Mouse (Mus musculus) adrenal gland, postnatal 4 days (tissue): ENCODE measurements around the gene Casz1. TPM values are rescaled to one million over a fixed set of nuclear protein-coding genes. Genes with fewer than 3 reads are reported as not detected.

Experiments
- DNase-seq, 2 experiments: peaks; one replicate each; pipeline ENCODE4 v3.0.0; 2021 to 2022; ENCODE audit warnings: low spot score in 2 of 2, mixed read lengths in 2 of 2
- total RNA-seq, 2 experiments: library from RNA; stranded (reverse); gene quantifications; 2 replicates each; pipeline ENCODE4 v1.2.3; 2021

Gene Casz1
- total RNA-seq, 2 experiments from 2014 or later = 10.1 to 15.6 TPM

DNA sequence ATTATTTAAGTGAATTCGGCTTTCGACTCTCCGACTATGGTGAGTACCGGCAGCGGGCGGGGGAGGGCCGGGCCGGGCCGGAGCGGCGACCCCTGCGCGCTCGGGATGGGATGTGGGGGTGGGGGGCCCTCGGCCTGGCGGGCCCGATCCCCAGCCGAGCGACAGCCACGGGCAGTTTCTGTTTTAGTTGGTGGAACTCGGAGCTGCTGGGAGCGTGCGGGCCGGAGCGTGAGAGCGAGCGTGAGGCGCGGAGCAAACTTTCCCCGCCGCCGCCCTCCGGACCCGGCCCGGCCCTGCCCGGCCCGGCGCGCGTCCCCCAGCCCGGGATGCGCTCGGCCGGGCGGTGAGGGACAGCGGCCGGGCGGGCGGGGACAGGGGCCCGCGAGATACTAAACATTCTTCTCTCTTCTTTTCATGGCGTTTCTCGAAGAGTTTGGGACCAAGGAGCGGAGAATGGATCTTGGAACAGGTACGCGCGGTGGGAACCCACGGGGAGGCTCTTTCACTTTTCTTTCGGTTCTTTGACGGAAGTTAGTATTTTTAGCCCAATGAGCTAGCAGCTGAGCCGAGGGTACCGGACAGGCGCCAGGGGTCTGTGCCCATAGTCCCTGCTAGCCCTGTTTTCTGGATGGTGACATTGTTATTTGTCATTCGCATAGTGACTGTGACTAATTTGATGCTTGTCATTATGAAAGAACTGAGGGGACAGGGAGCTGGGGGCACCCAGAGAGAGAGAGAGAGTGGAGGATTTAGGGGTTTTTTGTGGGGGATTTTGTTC lies 97.2 kb downstream of the Casz1 start:
- no peak for DNase-seq

DNA sequence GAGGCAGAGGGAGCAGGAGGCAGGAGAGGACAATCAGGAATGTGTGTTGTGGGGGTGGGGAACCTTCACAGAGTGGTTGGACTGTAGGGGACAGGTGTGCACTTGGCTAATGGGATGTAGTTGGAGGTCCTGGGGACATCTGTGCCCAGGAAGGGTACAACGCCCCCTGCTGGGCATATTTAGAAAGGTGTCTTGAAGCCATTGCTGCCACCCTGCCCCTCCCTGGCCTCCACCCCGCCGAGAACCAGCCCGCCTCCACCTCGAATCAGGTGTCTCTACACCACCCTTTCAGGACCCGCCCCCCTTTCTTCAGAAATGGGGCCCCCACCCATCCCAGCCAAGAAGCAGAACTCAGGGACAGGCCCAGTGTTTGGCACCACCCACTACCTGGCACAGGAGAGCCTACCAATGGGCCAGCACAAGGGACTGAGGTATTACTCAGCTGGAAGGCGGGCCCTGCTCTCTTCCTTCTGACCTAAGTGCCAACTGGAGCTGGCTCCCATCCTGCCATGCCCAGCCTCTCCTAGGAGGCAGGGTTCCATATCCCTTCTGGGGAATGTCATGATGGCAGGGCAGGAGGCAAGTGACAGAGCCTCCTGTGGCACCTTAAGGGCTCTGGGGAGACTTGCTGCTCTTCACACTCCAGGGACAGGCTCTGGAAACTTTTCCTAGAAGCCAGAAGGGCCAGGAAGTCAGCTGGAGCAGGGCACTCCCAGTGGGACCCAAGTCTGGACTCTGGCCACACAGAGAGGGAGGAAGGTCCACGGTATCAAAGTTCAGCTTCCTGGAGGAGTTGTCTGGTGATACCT lies 98.9 kb downstream of the Casz1 start:
- no peak for DNase-seq

DNA sequence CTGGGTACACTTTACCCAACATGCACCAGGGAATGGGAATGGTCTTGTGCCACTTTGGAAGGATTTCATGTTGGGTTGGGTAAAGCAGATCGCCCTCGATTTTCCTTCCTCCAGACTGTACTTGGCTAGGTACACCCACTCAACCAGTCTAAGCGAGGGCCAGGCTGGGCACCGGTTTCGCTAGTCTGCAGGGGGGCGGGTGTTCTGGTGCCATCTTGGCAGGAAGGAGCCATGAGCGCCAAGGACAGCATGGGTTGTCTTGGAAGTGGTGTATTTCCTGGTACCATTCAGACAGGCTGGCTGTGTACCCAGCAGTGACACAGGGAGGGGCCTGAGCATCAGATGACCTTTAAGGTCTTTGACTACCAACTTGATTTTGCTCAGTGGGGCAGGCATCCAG lies 101.1 kb downstream of the Casz1 start:
- DNase-seq = no peak

DNA sequence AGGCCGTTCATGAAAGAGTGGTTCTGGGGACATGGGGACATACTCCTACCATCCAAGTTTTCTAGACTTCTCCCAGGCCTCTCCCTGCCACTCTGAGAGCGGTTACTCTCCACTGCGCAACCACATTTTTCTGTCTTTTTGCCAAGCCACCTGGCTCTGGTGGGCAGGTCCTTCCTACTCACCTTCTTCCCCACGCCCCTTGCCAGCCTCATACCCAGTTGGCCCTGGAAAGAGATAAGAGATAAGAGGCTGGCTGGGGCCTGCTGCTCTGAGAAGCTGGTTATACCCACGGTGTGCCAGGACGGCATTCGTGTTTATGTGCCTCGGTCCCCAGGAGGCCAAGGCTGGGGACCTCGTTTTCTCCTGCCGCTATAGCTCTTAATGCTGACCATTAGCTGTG lies 102.6 kb downstream of the Casz1 start:
- no peak for DNase-seq

DNA sequence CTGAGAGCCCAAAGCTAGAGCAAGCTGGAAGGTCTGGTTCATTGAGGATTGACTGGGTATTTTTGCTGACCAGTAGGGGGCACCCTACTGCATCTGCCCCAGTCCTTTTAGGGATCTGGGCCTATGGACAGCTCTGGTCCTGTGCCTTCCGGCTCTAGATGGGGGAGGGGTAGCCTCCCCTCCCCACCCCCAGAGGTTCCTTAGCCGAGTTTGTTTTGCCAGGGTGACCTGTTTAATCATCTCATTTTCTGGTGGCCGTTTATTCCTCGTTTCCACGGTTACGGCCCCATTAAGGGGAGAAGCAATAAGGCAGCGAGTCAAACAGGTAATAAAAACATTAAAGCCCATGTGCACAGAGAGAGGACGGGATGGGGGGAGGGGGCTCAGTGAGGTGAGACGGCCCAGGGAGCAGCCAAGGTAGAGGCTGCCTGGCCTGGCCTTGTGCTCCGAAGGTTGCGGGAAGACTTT lies 104.0 kb downstream of the Casz1 start:
- no peak for DNase-seq

DNA sequence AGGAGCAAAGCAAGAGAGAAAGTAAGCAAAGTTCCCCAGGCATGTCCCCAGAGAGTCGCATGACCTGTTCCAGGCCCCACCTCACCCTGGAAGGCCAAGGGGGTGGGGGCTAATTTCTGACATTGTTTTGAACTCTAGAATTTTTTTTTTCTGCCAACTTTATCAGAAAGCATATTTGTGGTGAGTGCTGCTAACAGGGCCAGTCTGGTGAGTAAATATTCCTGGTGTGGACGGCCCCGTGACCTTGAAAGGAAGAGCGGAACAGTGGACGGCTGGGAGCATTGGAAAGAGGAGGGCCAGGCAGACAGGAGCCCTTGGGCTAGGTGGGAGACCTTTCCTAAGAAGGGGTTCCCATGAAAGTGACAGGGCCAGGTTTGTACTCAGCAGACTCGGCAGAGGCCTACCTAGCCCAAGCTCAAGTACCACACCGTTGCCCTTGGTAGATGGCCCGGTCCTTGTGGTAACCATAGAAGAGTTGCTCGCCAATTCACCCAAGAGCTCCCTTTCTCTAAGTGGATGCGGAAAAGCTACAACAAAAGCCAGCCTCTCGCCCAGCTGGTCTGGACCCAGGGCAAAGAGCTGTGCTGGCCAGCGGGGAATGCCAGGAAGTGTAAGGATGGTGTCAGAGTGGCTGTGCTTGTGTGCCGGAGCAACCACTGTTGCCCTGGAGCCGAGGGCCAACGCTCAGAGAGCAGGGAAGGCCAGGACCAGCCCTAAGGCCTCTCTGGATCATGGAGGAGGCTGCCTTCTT lies 104.7 kb downstream of the Casz1 start:
- DNase-seq = no peak

DNA sequence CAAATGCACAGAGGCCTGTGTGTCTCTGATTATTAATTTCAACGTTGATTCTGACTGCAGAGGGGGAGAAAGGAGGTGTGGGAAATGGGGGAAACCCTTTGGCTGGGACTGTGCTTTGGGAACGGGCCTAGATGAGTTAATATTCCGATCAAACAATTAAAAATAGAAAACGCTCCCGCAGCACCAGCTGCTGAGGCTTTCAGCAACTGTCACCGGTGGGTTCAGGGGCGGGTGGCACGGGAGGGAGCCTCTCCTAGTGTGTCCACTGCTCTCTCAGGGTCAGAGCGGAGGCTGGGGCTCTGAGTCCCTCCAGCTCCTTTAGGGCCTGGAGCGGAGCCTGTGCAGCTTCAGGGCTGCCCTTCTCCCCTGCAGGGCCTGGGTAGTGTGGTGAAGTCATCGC lies 105.3 kb downstream of the Casz1 start:
- no peak for DNase-seq

DNA sequence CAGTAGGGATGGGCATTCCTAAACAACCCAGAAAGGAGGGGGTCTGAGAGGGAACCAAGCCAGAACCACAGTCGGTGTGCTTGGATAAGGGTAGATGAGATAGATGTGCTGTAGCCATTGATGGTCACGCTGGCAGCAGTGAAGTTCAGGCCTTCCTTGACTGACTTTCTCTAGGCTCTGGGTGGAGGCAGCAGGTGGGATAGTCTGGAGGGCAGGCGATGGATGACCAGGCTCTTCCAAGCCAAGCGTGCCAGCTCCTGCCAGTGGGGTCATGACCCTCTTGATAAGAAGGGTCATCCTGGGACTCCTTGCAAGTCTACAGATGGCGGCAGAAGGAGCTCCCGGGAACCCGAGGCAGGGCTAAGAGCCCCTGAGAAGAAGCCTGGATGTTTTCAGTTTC lies 107.9 kb downstream of the Casz1 start:
- DNase-seq = no peak

DNA sequence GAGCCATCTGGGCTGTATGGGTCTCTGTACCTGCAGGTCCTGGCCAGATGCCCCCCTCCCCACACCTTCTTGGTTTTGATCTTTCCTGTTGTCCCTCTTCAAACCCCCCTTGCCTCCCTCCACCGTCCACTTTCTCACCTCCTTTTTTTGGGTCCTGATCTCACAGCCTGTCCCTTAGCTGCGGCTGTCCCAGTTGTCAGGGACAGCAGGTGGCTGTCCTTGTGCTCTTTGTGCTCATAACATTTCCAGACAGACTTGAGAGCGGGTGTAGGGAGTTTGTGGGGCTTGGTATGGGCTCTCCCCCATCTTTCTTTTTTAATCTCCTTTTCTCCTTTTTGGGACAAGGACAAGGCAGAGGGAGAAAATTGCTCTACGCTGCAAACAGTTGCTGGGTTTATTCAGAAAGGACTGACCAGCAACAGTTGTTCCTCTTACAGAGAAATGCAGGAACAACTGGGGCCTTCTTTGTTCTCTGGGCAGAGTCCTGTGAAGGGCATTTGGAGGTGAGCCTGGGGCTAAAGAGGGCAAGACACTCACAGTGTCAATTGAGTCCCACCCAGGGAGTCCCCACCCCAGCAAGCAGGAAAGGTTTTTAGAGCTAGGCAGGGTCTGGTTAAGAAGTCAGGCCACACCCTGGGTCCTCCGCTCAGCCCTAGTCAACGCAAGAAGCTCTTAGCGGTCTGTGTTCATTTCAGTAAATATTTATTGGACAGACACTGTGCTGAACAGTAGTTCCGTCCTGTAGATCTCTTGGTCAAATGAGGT lies 108.8 kb downstream of the Casz1 start:
- no peak for DNase-seq

DNA sequence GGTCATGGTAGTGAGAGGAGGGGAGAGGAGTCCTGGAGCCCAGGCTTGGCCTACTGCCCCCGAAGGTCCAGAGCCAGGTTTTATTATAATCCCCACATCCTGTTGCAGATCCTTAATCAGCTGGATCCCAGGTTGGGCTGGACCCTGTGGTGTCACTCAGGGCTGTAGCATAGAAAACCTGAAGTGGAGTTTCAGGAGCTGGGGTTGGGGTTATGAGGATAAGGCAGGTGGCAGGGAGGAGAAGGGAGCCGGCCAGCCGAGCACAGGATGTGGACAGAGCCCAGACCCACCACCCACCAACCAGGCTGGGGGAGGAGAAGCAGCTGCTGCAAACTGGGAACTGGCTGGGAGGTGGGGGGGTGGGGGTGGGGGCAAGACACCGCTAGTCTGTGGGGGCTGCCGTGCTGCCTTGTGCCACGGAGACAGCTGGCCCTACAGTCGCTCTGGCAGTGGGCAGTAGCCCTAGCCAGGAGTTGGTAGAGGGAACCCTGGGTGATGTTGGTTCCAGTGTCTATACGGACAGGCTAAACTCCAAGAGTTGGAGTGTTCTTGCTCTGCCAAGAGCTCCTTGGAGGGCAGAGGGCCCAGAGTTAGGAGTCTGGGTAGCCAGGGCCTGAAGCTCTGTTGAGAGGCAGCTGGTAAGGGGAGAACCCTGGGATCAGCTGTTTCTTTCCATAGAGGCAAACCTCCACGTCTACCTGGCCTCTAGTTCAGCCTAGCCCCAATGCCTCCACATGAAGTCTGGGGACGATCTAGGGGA lies 110.8 kb downstream of the Casz1 start:
- peak in 1 of 2 experiments; percentile 32 for DNase-seq

DNA sequence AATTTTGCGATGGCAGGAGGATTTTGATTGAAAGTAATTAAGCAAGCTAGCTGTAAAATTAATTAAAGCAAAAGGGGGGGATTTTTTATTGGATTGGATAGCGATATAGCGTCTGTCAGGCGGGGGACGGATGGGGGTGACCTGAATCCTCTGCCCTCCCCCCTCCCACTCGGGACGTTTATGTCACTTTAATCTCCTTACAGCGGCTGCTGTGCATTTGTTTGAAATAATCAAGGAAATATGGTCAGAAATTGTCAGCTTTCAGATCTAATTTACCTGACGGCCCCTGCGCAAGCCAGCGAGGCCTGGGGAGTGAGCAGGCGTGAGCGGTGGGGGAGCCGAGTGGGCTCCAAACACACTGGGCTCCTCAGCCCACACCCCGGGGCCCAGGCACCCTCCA lies 111.6 kb downstream of the Casz1 start:
- DNase-seq = no peak

DNA sequence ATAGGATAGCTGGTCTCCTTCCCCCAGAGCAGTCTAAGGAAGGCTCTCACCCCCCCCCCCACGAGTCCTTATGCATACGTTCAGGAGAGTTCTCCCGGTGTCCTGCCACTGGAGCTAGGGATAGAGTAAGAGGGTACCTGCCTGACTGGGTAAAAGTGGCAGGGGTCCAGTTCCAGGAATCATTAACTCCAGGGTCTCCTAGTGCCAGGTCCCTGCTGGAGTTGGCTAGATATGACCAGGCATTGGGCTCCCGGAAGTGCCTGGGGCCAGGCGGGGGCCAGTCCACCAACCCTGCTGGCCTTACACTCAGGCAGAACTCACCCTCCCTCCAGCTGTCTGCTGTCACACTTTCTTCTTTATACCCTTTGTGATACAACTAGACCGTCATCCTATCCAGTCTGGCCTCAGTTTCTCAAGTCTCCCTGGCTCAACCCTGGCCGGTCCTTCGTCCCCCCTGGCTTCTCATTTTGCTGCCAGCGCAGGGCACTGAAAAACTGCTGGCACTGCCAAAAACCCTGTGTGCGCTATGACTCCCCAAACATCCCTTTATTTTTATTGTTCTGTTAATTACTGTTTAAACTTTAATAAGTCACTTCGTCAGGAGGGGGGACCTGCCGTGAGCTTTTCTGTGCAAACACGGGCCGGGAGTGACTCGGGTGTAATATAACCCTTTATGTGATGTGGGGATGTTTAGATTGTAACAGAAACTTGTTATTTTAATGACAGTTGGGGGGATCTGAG lies 114.6 kb downstream of the Casz1 start:
- no peak for DNase-seq

DNA sequence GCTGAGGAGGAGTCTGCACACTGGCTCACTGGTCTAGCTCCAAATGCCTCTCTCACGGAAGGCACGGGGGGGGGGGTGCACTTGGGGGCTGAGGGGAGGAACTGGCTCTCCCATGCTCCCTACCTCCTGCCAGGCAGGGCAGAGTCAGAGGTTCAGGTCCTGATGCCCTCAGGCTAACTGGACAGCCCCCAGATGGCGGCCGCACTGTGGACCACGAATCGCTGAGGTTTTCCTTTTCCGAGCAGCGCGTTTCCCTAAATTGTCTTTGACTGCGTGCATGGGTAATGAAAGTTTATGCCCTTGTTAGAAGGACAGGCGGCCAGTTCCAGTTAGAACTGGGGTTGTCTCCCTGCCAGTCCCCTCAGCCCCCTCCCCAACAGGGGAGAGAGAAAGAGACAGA lies 116.4 kb downstream of the Casz1 start:
- DNase-seq = no peak

DNA sequence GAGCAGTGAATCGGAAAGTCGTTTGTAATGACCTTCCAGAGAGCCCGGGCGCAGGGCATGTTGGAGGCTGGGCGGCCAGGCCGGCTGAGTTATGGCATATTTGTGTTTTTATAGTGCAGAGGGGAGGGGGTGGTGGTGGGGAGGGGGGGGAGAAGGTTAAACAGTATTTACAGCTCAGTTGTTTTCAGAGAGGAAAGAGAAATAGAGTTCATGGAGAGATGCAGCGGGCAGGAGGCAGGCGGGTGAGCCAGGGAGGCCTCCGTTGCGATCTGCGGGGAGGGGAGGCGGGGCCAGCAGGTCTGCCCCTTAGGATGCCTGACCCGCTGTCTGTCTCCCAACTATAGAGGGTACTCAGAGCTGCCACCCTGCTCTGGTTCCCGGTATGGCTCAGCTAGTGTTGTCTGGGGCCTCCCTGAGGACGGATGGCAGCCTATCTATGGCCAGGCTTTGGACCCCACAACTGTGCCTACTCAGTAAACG lies 118.0 kb downstream of the Casz1 start:
- DNase-seq = no peak

DNA sequence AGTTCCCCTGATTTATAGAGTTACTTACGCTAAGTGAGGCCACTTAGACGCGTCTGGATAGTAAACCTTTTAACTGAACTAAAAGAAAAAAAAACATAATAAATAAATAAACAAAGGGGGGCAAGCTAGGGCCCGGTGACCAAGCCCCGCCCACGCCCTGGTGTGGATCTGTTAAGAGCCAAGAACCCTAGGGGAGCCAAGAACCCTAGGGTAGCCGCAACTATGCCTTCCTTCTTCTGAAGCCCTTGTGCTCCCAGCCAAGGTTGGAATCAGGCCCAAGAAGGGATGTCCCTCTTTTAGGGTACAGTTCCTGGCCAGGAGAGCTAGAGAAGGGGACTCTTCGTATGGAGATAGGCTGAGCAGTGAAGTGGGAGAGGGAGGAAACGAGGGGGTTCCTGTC lies 119.2 kb downstream of the Casz1 start:
- no peak for DNase-seq

DNA sequence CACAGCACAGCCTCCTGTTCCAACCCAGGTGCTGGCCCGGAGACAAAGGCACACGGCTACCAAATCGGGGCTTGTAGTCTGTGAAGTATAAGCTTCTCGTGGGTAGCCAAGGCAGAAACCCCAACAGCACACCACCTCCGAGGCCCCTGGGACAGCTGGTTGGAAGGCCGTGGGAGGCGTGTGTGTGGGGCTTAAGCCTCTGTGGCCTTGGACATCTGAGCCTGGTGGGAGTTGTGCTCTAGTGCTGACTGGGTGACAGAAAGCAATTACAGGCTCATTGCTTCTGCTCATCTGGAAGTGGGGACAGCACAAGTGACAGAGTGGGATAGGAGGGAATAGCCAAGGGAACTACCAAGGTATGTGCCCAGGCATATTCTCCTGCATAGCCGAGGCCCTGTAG lies 119.7 kb downstream of the Casz1 start:
- DNase-seq = no peak

DNA sequence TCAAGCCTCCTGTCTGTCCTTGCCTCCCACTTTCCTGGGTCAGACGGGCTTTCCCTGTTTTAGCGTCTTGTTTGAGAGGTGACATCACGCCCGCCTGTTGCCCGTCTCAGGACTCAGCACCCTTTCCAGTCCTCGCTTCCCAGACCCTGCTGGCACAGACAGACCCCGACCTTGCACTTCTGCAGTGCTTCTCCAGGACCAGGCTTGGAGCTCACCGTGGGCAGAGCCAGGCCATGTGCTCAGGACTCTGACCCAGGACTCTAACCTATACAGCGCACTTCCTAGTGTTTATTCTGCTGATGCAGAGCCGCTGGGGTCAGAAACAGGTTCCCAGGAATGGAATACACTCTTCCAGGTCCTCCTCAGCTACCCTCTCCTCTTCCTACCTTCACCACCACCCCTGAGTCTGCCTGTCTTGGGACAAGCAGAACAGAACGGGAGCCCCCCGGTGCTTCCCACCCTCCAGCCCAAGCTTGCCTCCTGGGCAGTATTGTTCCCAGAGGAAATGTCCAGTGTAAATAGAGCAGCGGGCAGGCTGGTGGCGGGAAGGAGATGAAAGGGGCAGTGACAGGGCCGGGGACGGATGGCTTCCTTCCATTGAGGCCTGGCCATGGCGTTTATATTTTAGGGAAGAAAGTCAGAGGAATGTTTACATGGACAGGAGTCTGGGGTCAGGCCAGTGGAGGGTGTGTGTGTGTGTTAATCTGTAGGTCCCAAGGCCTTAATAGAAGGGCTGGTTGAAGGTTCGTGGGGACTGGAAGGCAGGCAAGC lies 121.5 kb downstream of the Casz1 start:
- no peak for DNase-seq

DNA sequence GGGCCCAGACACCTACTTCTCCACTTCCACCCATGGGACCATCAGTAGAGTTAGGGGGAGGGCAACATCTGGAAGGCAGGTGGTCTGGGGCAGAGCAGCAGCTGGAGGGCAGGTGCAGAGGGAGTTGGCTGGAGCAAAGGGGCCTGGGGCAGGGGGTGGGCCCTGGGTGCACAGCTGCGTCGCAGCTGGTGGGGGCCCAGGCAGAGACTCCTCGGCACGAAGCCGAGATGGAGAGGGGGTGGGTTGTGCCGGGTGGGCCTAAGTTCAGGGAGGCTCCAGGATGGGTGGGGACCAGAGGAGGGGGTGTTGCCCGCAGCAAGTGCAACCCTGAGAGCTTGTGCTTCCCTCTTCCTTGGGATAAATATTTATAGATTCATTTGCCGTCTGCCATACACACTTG lies 122.2 kb downstream of the Casz1 start:
- no peak for DNase-seq

DNA sequence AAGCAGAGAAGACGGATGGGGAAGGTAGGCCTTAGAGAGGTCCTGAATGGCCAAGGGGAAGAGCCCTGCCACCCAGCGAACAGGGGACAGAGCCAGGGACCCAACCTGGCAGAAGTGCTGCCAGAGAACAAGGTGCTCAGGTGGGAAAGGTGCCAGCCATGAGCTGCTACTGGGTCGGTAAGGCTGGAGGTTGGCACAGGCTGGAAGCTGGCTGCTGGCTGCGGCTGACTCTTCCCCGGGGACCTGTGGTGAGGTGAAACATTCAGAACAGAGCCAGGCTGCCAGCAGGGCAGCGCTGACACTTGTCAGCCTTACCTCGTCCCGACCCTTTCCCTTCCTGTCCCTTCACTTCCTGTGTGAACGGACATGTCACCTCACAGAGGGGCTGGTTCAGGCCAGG lies 124.1 kb downstream of the Casz1 start:
- no peak for DNase-seq
